In genomic region chr7:19944709-19945108, GRCm38 (mm10) we compare ENCODE assay signal across 37 mouse cellular contexts. TPM values are rescaled to one million over a fixed set of nuclear protein-coding genes. Genes with fewer than 3 reads are reported as not detected.
"Had no signal": no experiment of that assay in that cellular context is flagged by ENCODE, and none has a peak within 500 bp of the region (broad histone marks: within the 10 kb centered on the region; RNA-seq: fewer than 3 reads in every experiment).

No protein-coding gene starts in this region.

- H3K36me3 ChIP-seq: heart, embryonic 10.5 days; heart, embryonic 12.5 days; hindbrain, embryonic 10.5 days; hindbrain, embryonic 12.5 days; kidney, embryonic 15.5 days; limb, embryonic 10.5 days; limb, embryonic 12.5 days had no signal

- H3K27ac ChIP-seq: gastrocnemius, adult 2 months; heart, embryonic 10.5 days; hindbrain, embryonic 10.5 days; hindbrain, embryonic 12.5 days; hindbrain, embryonic 14.5 days; kidney, embryonic 15.5 days; kidney, postnatal 0 days; left cerebral cortex, adult 2 months; limb, embryonic 10.5 days; limb, embryonic 12.5 days had no signal

- H3K4me1 ChIP-seq: hindbrain, embryonic 10.5 days; hindbrain, embryonic 12.5 days; limb, embryonic 10.5 days; limb, embryonic 12.5 days had no signal

- DNase-seq: gastrocnemius, adult 2 months; gastrocnemius, postnatal 10 days; gastrocnemius, postnatal 25 days; heart, adult 18-20 months; heart, postnatal 10 days; heart, postnatal 4 days; kidney, adult 11 months; kidney, adult 2 months; kidney, adult 9 months; kidney, postnatal 14 days; kidney, postnatal 36 days; layer of hippocampus, adult 9-11 months; liver had no signal

- H3K4me3 ChIP-seq: gastrocnemius, adult 2 months; heart, embryonic 10.5 days; heart, embryonic 12.5 days; hindbrain, embryonic 10.5 days; hindbrain, embryonic 12.5 days; kidney, embryonic 15.5 days; left cerebral cortex, adult 2 months; limb, embryonic 10.5 days; limb, embryonic 12.5 days had no signal

- H3K27me3 ChIP-seq: heart, embryonic 12.5 days; hindbrain, embryonic 12.5 days; kidney, embryonic 15.5 days; limb, embryonic 12.5 days had no signal

RNA-seq across cellular contexts. Expression of gene Igsf23, which starts 5.8 kb away (rescaled TPM):
- total RNA-seq: gastrocnemius, adult 2 months; gastrocnemius, postnatal 10 days; gastrocnemius, postnatal 25 days; gastrocnemius, postnatal 4 days; layer of hippocampus, adult 18-20 months; layer of hippocampus, postnatal 14 days; left cerebral cortex, adult 2 months; left cerebral cortex, postnatal 14 days; left cerebral cortex, postnatal 36 days had no signal
- polyA plus RNA-seq: hindbrain, embryonic 14.5 days; hindbrain, embryonic 16.5 days had no signal

RNA-seq across cellular contexts. Expression of gene Ceacam20, which starts 20.5 kb away (rescaled TPM):
- total RNA-seq: gastrocnemius, adult 2 months; gastrocnemius, postnatal 10 days; gastrocnemius, postnatal 25 days; gastrocnemius, postnatal 4 days; granulocyte monocyte progenitor cell, adult 5-6 weeks; heart, adult 18-20 months; heart, adult 8-10 months; heart, postnatal 10 days; heart, postnatal 25 days; heart, postnatal 4 days; layer of hippocampus, adult 18-20 months; layer of hippocampus, adult 8-10 months; layer of hippocampus, postnatal 14 days; left cerebral cortex, adult 2 months; left cerebral cortex, postnatal 14 days; left cerebral cortex, postnatal 36 days had no signal
- polyA plus RNA-seq: frontal cortex, adult 2 months; heart, embryonic 10.5 days; heart, embryonic 12.5 days; heart, embryonic 14.5 days; hindbrain, embryonic 10.5 days; hindbrain, embryonic 12.5 days; hindbrain, embryonic 14.5 days; hindbrain, embryonic 16.5 days; kidney, embryonic 15.5 days; kidney, postnatal 0 days; limb, embryonic 10.5 days; limb, embryonic 12.5 days; limb, embryonic 14.5 days had no signal

RNA-seq across cellular contexts. Expression of gene Nlrp9b, which starts 46.6 kb away (rescaled TPM):
- total RNA-seq: gastrocnemius, adult 2 months; gastrocnemius, postnatal 10 days; gastrocnemius, postnatal 25 days; gastrocnemius, postnatal 4 days; granulocyte monocyte progenitor cell, adult 5-6 weeks; heart, adult 18-20 months; heart, adult 8-10 months; heart, postnatal 10 days; heart, postnatal 25 days; heart, postnatal 4 days; layer of hippocampus, adult 18-20 months; layer of hippocampus, adult 8-10 months; layer of hippocampus, postnatal 14 days; left cerebral cortex, adult 2 months; left cerebral cortex, postnatal 14 days; left cerebral cortex, postnatal 36 days had no signal
- polyA plus RNA-seq: frontal cortex, adult 2 months; heart, embryonic 10.5 days; heart, embryonic 12.5 days; heart, embryonic 14.5 days; hindbrain, embryonic 10.5 days; hindbrain, embryonic 12.5 days; hindbrain, embryonic 14.5 days; hindbrain, embryonic 16.5 days; intestine, embryonic 14.5 days; kidney, adult 2 months; kidney, embryonic 15.5 days; kidney, postnatal 0 days; limb, embryonic 10.5 days; limb, embryonic 12.5 days; limb, embryonic 14.5 days had no signal

RNA-seq across cellular contexts. Expression of gene Ceacam19, which starts 56.9 kb away (rescaled TPM):
- total RNA-seq: gastrocnemius, adult 2 months; gastrocnemius, postnatal 10 days; gastrocnemius, postnatal 25 days; gastrocnemius, postnatal 4 days; granulocyte monocyte progenitor cell, adult 5-6 weeks; heart, adult 18-20 months; heart, adult 8-10 months; heart, postnatal 10 days; heart, postnatal 25 days; heart, postnatal 4 days; layer of hippocampus, adult 18-20 months; layer of hippocampus, adult 8-10 months; layer of hippocampus, postnatal 14 days; left cerebral cortex, adult 2 months; left cerebral cortex, postnatal 14 days; left cerebral cortex, postnatal 36 days had no signal
- polyA plus RNA-seq: frontal cortex, adult 2 months; heart, embryonic 10.5 days; heart, embryonic 12.5 days; heart, embryonic 14.5 days; hindbrain, embryonic 10.5 days; hindbrain, embryonic 12.5 days; hindbrain, embryonic 14.5 days; hindbrain, embryonic 16.5 days; intestine, embryonic 14.5 days; kidney, embryonic 15.5 days; limb, embryonic 10.5 days; limb, embryonic 12.5 days had no signal
